Mouse (Mus musculus) liver, embryonic 14.5 days (tissue): ENCODE data around the gene Abca1. TPM values are rescaled to one million over a fixed set of nuclear protein-coding genes. Genes with fewer than 3 reads are reported as not detected.

Source experiments
- ATAC-seq: fragments of 200-750 bp; cut with Nextera tagmentation; 2 replicates; pipeline ENCODE4 v1.8.0; 2017; ENCODE audit warnings: moderate number of reproducible peaks, mild to moderate bottlenecking, moderate library complexity; ENCODE audit not compliant: insufficient read depth
- DNase-seq, 3 experiments: peaks; one replicate each; pipeline ENCODE4 v3.0.0-alpha.2; 2012 to 2013; ENCODE audit warnings: low read depth in 3 of 3, low spot score in 3 of 3
- H3K27ac ChIP-seq: fragments of 300-500 bp; sonication (generic); 2 replicates; pipeline ENCODE4 v1.5.1; 2014; ENCODE audit warnings: moderate library complexity, mild to moderate bottlenecking, control low read depth, inconsistent platforms
- H3K27me3 ChIP-seq: fragments of 300-500 bp; sonication (generic); 2 replicates; pipeline ENCODE4 v1.6.1; 2014; ENCODE audit warnings: mild to moderate bottlenecking, low read length, moderate library complexity; ENCODE audit not compliant: control insufficient read depth, insufficient read depth
- H3K36me3 ChIP-seq: fragments of 300-500 bp; sonication (generic); replicated peaks from 2 replicates; pipeline ENCODE4 v1.6.1; 2014; ENCODE audit warnings: low read depth; ENCODE audit not compliant: control insufficient read depth, insufficient read depth
- H3K4me1 ChIP-seq, 2 experiments: fragments of 200-500 bp in 1 of 2; fragments of 300-500 bp in 1 of 2; sonication (generic) in 1 of 2; replicated peaks; 2 replicates each; pipeline ENCODE4 v1.6.1; 2012 to 2014; ENCODE audit warnings: antibody characterized with exemption in 1 of 2, inconsistent platforms in 1 of 2, low read length in 1 of 2; ENCODE audit not compliant: control insufficient read depth in 2 of 2, insufficient read depth in 2 of 2
- H3K4me2 ChIP-seq: fragments of 300-500 bp; sonication (generic); 2 replicates; pipeline ENCODE4 v1.6.1; 2014; ENCODE audit warnings: low read depth, mild to moderate bottlenecking, control low read depth, moderate library complexity
- H3K4me3 ChIP-seq, 2 experiments: fragments of 200-500 bp in 1 of 2; fragments of 300-500 bp in 1 of 2; sonication (generic) in 1 of 2; 2 replicates each; pipeline ENCODE4 v1.5.1; 2012 to 2014; ENCODE audit warnings: low read depth in 2 of 2, low read length in 2 of 2, mild to moderate bottlenecking in 2 of 2, control low read depth in 1 of 2, inconsistent platforms in 1 of 2, moderate library complexity in 1 of 2; ENCODE audit not compliant: insufficient read depth in 1 of 2
- H3K9ac ChIP-seq: fragments of 300-500 bp; sonication (generic); replicated peaks from 2 replicates; pipeline ENCODE4 v1.6.1; 2014; ENCODE audit warnings: mild to moderate bottlenecking, control low read depth, moderate library complexity
- H3K9me3 ChIP-seq: fragments of 300-500 bp; sonication (generic); 2 replicates; pipeline ENCODE4 v1.6.1; 2016; ENCODE audit warnings: low read length, mixed read lengths; ENCODE audit not compliant: control insufficient read depth
- CTCF ChIP-seq: IDR thresholded peaks from 2 replicates; pipeline ENCODE4 v1.5.1; 2016; ENCODE audit warnings: antibody characterized with exemption, low read depth, control low read depth
- EP300 ChIP-seq: IDR thresholded peaks from 2 replicates; pipeline ENCODE4 v1.6.1; 2016; ENCODE audit warnings: antibody characterized with exemption, low read depth
- WGBS: fragments of 180-500 bp; shearing (Covaris S2); extraction: QIAGEN DNeasy Blood & Tissue Kit; methylation state at CpG from one replicate; pipeline ENCODE4 v1.1.7; 2014; ENCODE audit not compliant: insufficient replicate concordance; 5-methylcytosine and 5-hydroxymethylcytosine counted together
- polyA plus RNA-seq, 2 experiments: library from polyadenylated mRNA; depleted of rRNA in 1 of 2; stranded (reverse) in 1 of 2; unstranded in 1 of 2; fragments of >200 nt; fragmentation: Nextera tagmentation in 1 of 2; extraction: Ambion mirVana in 1 of 2; gene quantifications; 2 replicates each; pipeline versions ENCODE4 v1.2.1 to v1.2.3; 2012 to 2014

Abca1 gene
- polyA plus RNA-seq, 2 experiments, result 7.0 to 12.0 TPM

DNA sequence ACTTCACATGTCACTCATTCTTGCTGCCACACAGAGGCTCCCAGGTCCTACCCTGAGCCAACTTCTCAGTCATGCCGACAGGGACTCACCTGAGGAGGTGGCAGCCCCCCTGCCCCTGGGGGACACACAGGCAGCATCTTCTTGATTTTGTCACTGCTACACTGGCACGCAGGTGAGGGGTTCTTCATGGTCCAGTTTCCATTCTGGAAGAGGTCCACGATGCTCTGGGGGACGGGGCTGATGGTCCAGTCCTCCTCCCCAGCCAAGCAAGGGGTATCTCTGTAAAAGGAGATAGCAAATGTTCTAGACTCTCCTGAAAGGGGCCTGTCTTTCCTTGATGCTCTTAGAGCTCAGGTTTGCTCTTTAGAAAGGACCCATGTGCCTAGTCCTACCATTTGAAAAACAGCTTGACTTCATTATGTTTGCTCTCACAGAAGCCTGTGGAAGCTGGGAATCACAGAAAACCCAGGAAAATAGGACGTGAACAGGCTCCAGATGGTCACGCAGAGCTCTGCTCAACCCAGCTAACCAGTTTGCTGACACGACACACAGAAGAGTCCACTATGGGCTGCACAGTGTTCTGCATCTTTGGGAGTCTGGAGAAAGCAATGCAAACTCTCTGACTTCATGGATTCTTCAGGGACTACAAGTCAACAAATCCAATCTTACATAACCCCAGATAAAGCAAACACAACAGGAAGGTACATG is 97.2 kb downstream of the Abca1 start:
- no peak for DNase-seq
- Histone ChIP-seq H3K9ac (no peak overlapping the region), H3K4me1 (no peaks in the 10 kb centered on the region), H3K4me2 (no peak overlapping the region), H3K27ac (no peak overlapping the region), H3K4me3 (no peak overlapping the region), H3K9me3 (no peaks in the 10 kb centered on the region), H3K36me3 (no peaks in the 10 kb centered on the region), H3K27me3 (no peaks in the 10 kb centered on the region)
- no peak for ATAC-seq
- TF ChIP-seq EP300 (no peak), CTCF (no peak)
- 64% methylated on average over 7 of the region's 7 CpGs for WGBS

GRCm38 (mm10) chr4:53046238-53047022 is 113.3 kb downstream of the Abca1 start:
- H3K27ac ChIP-seq, result no peak overlapping the region
- H3K4me2 ChIP-seq, result no peak overlapping the region
- H3K9me3 ChIP-seq, result no peaks in the 10 kb centered on the region
- 64% methylated on average over 9 of the region's 9 CpGs for WGBS
- no peak overlapping the region for H3K4me3 ChIP-seq
- no peak overlapping the region for H3K9ac ChIP-seq
- TF ChIP-seq CTCF (no peak), EP300 (no peak)
- no peaks in the 10 kb centered on the region for H3K27me3 ChIP-seq
- ATAC-seq (no peak), DNase-seq (no peak)
- H3K4me1 ChIP-seq, result no peaks in the 10 kb centered on the region
- H3K36me3 ChIP-seq, result no peaks in the 10 kb centered on the region; the same call in none of the 2 replicates

GRCm38 (mm10) chr4:53045807-53046206 is 113.9 kb downstream of the Abca1 start:
- Histone ChIP-seq H3K4me1 (no peaks in the 10 kb centered on the region), H3K9me3 (no peaks in the 10 kb centered on the region), H3K27ac (no peak overlapping the region), H3K36me3 (no peaks in the 10 kb centered on the region; the same call in none of the 2 replicates), H3K9ac (no peak overlapping the region), H3K4me2 (no peak overlapping the region), H3K4me3 (no peak overlapping the region), H3K27me3 (no peaks in the 10 kb centered on the region)
- whole genome bisulfite sequencing, result 73% methylated on average over 7 of the region's 7 CpGs
- no peak for TF ChIP-seq EP300
- TF ChIP-seq CTCF, result no peak
- no peak for DNase-seq
- no peak for ATAC-seq

DNA sequence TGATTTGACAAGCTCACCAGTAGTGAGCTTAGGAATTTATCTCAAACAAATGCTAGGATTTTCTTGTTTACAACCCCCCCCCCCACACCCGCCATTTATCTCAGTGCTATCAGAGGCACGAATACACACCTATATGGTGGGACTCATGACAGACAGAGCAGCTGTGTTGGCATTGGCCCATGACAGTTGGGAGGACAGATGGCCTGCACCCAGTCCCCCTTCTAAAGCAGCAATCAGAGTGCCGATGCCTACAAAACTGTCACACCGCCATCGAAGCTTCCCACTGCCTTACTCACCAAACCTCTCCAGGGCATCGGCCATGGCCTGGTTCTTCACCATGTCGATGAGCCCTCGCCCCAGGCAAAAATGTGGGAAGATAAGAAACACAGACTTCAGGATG is 115.9 kb downstream of the Abca1 start:
- Histone ChIP-seq H3K9me3 (no peaks in the 10 kb centered on the region), H3K4me3 (no peak overlapping the region), H3K4me2 (no peak overlapping the region), H3K4me1 (no peaks in the 10 kb centered on the region), H3K36me3 (no peaks in the 10 kb centered on the region; the same call in none of the 2 replicates), H3K27me3 (no peaks in the 10 kb centered on the region), H3K27ac (no peak overlapping the region), H3K9ac (no peak overlapping the region)
- ATAC-seq (no peak), DNase-seq (no peak)
- 62% methylated on average over 8 of the region's 8 CpGs for WGBS
- TF ChIP-seq CTCF (no peak), EP300 (no peak)

DNA sequence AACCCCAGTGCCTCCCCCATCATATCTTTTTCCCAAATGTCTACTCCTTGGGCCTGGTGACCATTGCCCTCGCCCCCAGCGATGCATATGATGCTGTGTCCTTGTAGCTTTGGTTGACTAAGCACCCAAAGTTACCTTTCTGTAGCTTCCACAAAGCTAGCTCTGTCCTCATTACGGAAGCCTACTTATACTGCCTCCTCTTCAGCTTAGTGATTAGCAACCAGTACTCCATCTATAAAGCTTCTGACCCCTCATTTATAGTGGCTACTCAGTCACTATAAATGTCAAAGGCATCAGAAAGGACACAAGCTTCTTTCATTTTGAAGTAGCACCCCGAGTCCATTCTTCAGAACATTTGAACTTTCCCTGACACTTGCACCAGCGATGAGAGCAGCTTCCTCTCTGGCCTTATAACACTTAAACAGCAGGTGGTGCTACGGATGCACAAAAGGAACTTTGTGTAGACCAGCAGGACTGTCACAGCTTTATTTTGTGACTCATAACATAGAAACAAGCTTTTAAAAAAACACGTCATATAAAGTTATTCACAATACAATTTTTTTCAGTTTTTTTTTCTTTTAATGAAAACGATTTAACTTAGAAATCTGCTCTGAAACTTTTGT is 129.3 kb downstream of the Abca1 start:
- no peaks in the 10 kb centered on the region for H3K4me1 ChIP-seq
- H3K9me3 ChIP-seq, result no peaks in the 10 kb centered on the region
- H3K27me3 ChIP-seq, result no peaks in the 10 kb centered on the region
- 48% methylated on average over 8 of the region's 8 CpGs for WGBS
- no peak for ATAC-seq
- no peak for DNase-seq
- H3K9ac ChIP-seq, result no peak overlapping the region
- no peaks in the 10 kb centered on the region for H3K36me3 ChIP-seq
- no peak overlapping the region for H3K4me3 ChIP-seq
- H3K27ac ChIP-seq, result no peak overlapping the region
- no peak overlapping the region for H3K4me2 ChIP-seq
- TF ChIP-seq EP300 (no peak), CTCF (peak; percentile 6; the same call in 1 of the 2 replicates)
